Mouse (Mus musculus): ENCODE measurements around the gene Coro2b. TPM values are rescaled to one million over a fixed set of nuclear protein-coding genes. Genes with fewer than 3 reads are reported as not detected.

The Coro2b gene
- polyA plus RNA-seq, 1 experiment from 2014 or later = 7.3 TPM

DNA sequence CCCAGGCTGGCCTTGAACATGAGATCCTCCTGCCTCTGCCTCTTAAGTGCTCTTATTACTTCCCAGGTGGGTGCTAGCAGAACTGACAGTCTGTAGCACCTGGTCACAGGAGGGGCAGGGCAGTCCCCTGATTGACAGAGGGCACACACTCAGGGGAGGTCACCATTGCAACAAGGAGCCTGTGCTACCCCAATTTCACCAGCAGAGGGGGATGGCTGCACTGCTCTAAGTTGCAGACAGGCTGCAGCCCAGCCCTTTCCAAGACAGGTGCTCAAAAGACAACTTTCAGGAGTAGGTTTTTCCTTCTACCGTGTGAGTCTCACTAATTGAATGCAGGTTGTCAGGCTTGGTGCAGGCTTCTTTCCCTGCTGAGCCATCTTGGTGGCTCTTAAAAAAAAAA lies 66.4 kb downstream of the Coro2b start:
- H3K27me3 ChIP-seq (replicated peaks) = no peaks in the 10 kb centered on the region
- H3K36me3 ChIP-seq = no peaks in the 10 kb centered on the region
- H3K4me3 ChIP-seq = no peak overlapping the region
- no peak overlapping the region for H3K27ac ChIP-seq (replicated peaks)
- H3K9me3 ChIP-seq = no peaks in the 10 kb centered on the region
- no peak overlapping the region for H3K4me2 ChIP-seq
- H3K9ac ChIP-seq = no peak overlapping the region
- no peak for ATAC-seq (ENCODE audit: extremely low read depth, insufficient number of reproducible peaks, low FRiP score, low TSS enrichment)
- WGBS = 17% methylated on average over 1 of the region's 1 CpGs
- H3K4me1 ChIP-seq = peaks cover 15% of the 10 kb centered on the region

DNA sequence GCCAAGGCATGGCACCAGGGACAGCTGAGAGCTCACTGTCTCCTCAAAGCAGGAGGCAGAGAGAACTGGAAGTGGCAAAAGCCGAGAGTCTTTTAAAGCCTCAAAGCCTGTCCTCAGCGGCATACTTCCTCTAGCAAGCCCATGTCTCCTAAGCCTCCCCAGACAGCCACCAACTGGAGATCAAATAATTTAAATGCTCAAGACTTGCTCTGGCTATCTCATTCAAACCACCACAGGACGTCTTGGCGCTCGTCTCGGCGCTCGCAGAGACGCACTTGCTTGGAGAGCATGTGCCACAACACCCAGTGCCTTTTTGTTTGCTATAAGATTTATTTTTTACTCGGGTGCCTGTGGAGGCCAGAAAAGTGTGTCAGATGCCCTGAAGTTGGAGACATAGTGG lies 67.1 kb downstream of the Coro2b start:
- no peak overlapping the region for H3K4me2 ChIP-seq
- WGBS = 82% methylated on average over 10 of the region's 10 CpGs

DNA sequence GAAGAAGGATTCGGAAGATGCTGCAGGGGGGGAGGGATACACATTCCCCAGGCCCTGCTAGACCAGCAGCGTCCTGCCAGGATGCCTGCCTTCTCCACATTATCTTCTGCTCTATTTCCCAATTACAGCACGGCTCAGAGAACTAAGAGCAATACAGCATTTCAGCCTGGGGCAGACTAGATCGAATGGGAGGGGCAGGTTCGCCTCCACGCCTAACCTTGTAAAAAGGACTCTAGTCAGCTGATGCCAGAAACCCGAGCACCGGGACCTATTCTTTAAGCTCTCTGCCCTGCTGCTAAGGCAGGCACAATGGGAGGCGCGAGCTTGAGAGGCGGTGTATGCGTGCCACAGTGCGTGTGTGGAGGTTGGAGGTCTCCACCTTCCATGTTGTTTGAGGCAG lies 67.7 kb downstream of the Coro2b start:
- no peak overlapping the region for H3K4me3 ChIP-seq
- H3K4me2 ChIP-seq = no peak overlapping the region
- WGBS = 62% methylated on average over 13 of the region's 13 CpGs
- no peak overlapping the region for H3K9ac ChIP-seq
- peaks cover 10% of the 10 kb centered on the region; the same call in 1 of the 2 replicates for H3K4me1 ChIP-seq
- H3K27me3 ChIP-seq (replicated peaks) = no peaks in the 10 kb centered on the region
- ATAC-seq (ENCODE audit: extremely low read depth, insufficient number of reproducible peaks, low FRiP score, low TSS enrichment) = no peak
- no peaks in the 10 kb centered on the region for H3K36me3 ChIP-seq
- no peaks in the 10 kb centered on the region for H3K9me3 ChIP-seq
- no peak overlapping the region for H3K27ac ChIP-seq (replicated peaks)

More for the DNA sequence above, 67.1 kb downstream of the Coro2b start:
- Histone ChIP-seq H3K27ac (replicated peaks) (no peak overlapping the region), H3K9ac (no peak overlapping the region), H3K36me3 (no peaks in the 10 kb centered on the region), H3K4me1 (peaks cover 15% of the 10 kb centered on the region), H3K9me3 (no peaks in the 10 kb centered on the region), H3K27me3 (replicated peaks) (no peaks in the 10 kb centered on the region), H3K4me3 (no peak overlapping the region)
- ATAC-seq (ENCODE audit: extremely low read depth, insufficient number of reproducible peaks, low FRiP score, low TSS enrichment) = no peak

DNA sequence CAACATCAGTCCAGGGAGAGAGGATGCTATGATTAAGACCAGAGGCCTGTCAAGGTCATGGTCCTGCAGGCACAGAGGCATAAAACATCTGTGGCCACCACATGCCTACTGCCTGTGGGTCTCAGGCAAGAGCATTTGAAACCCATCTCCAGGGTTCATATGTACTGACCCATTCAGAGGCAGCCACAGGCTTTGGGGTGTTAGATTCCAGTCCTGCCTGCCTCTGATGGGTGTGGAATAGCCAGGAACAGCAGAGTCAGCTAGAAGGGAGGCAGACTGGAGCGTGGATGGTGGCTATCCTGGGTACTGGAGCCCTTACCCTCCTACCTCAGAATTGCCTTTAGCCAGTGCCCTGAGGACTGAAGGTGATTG lies 69.4 kb downstream of the Coro2b start:
- WGBS = 48% methylated on average over 1 of the region's 1 CpGs
- H3K9ac ChIP-seq = 0 out of 2 replicates have a peak overlapping the region, but pooled peaks have one; percentile 25
- H3K4me1 ChIP-seq = peaks cover 10% of the 10 kb centered on the region; the same call in 1 of the 2 replicates
- no peaks in the 10 kb centered on the region for H3K27me3 ChIP-seq (replicated peaks)
- H3K4me3 ChIP-seq = no peak overlapping the region
- no peak; the same call in 1 of the 2 replicates for ATAC-seq (ENCODE audit: extremely low read depth, insufficient number of reproducible peaks, low FRiP score, low TSS enrichment)
- no peaks in the 10 kb centered on the region for H3K9me3 ChIP-seq
- H3K27ac ChIP-seq (replicated peaks) = no peak overlapping the region
- no peak overlapping the region for H3K4me2 ChIP-seq
- no peaks in the 10 kb centered on the region for H3K36me3 ChIP-seq

DNA sequence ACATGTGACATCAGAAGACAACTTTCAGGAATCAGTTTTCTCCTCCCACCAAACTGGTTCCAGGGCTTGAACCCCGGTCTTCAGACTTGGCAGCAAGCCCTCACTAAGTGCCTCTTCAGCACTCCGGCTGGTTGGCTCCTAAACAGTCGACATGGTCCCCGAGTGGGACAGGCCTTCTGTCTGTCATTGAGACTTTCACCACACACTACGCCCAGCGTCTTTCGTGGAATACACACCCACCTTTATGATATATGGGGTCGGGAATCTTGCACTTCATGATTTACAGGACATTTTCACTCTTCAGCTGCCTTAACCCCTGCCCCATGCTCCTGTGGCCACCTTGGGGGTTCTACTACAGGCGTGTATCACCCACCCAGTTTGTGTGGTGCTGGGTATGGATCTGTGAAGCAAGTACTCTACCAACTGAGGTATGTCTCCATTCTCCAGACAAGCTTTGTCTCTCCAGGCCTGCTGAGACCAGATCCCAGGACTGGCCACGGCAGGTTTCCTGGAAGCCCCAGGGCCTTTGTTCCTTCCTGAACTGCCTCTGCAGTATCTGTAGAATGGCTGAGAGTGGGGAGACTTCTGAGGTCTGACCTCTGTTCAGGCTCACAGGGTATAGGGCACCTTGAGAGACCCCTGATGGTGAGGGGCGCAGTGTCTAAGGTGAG lies 70.0 kb downstream of the Coro2b start:
- Histone ChIP-seq H3K4me1 (peaks cover 12% of the 10 kb centered on the region; the same call in 1 of the 2 replicates), H3K36me3 (no peaks in the 10 kb centered on the region), H3K27me3 (replicated peaks) (no peaks in the 10 kb centered on the region), H3K4me2 (no peak overlapping the region), H3K27ac (replicated peaks) (no peak overlapping the region), H3K9me3 (no peaks in the 10 kb centered on the region), H3K9ac (0 out of 2 replicates have a peak overlapping the region, but pooled peaks have one; percentile 25), H3K4me3 (no peak overlapping the region)
- ATAC-seq (ENCODE audit: extremely low read depth, insufficient number of reproducible peaks, low FRiP score, low TSS enrichment) = no peak
- 69% methylated on average over 11 of the region's 11 CpGs for WGBS

DNA sequence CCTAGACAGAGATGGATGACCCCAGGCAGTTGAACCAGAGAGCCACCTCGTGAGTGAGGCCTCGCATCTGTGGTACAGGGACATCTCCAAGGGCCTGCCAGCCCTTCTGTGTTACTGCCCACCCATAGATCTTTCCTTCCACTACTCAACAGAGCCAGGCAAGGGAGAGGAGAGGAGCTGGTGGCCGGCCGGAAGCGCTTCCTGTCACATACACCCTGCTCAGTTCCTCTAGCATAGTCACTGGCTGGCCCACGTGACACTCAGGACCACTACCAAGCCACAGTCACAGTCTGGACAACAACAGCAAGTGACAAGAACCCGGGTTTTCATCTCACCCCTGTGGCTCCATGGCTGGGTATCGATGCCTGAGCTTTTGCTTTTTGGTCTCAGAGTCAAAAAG lies 70.8 kb downstream of the Coro2b start:
- 71% methylated on average over 8 of the region's 8 CpGs for WGBS
- no peak for ATAC-seq (ENCODE audit: extremely low read depth, insufficient number of reproducible peaks, low FRiP score, low TSS enrichment)

DNA sequence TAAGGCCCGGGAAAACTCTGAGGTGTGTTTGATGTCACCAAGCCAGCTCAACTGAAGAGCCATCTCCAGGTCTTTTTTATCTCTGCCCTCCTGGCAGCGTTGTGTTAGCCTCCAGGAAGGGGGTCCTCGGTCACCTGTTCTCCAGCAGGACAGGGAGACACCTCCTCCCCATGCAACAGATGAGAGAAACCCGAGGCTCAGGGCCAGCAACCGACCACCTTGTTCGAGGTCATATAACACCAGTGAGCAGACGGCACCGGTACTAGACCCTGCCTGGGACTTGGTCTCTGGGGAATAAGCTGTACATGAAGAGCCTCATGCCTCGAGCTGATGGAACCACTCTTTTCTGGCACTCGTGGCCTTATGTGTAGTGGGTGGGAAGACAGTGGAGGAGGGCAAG lies 72.1 kb downstream of the Coro2b start:
- no peak overlapping the region for H3K4me3 ChIP-seq
- peaks cover 27% of the 10 kb centered on the region; the same call in 1 of the 2 replicates for H3K4me1 ChIP-seq
- H3K27ac ChIP-seq (replicated peaks) = no peak overlapping the region
- no peak for ATAC-seq (ENCODE audit: extremely low read depth, insufficient number of reproducible peaks, low FRiP score, low TSS enrichment)
- no peaks in the 10 kb centered on the region for H3K9me3 ChIP-seq
- no peak overlapping the region for H3K4me2 ChIP-seq
- no peak overlapping the region for H3K9ac ChIP-seq
- no peaks in the 10 kb centered on the region for H3K27me3 ChIP-seq (replicated peaks)
- 80% methylated on average over 10 of the region's 10 CpGs for WGBS
- no peaks in the 10 kb centered on the region for H3K36me3 ChIP-seq

More for the DNA sequence above, 70.8 kb downstream of the Coro2b start:
- no peaks in the 10 kb centered on the region for H3K36me3 ChIP-seq
- H3K27me3 ChIP-seq (replicated peaks) = no peaks in the 10 kb centered on the region
- H3K9me3 ChIP-seq = no peaks in the 10 kb centered on the region
- peaks cover 21% of the 10 kb centered on the region; the same call in 1 of the 2 replicates for H3K4me1 ChIP-seq
- H3K4me2 ChIP-seq = no peak overlapping the region
- H3K9ac ChIP-seq = no peak overlapping the region
- no peak overlapping the region for H3K4me3 ChIP-seq
- no peak overlapping the region for H3K27ac ChIP-seq (replicated peaks)

DNA sequence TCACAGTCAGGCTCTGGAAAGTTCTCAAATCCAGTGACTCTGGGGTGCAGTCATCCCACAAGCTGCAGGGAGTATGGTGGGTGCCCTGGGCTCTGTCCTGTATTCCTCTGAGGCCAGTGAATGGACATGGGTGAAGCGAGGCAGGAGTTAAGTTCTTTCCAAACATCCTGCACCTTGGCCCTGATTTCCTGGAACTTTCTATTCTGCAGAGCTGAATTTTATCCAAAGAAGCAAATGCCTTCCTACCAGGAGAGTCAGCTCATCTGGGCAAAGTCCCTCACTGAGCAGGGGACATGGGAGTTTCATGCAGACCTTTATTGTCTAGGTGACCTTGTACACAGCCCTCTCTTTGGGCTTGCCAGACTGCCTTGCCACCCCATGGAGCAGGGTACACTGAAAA lies 75.1 kb downstream of the Coro2b start:
- no peak overlapping the region for H3K4me3 ChIP-seq
- peaks cover 24% of the 10 kb centered on the region; the same call in 1 of the 2 replicates for H3K4me1 ChIP-seq
- no peak for ATAC-seq (ENCODE audit: extremely low read depth, insufficient number of reproducible peaks, low FRiP score, low TSS enrichment)
- WGBS = 61% methylated on average over 1 of the region's 1 CpGs
- H3K27ac ChIP-seq (replicated peaks) = no peak overlapping the region
- no peaks in the 10 kb centered on the region for H3K36me3 ChIP-seq
- no peaks in the 10 kb centered on the region for H3K27me3 ChIP-seq (replicated peaks)
- H3K9me3 ChIP-seq = no peaks in the 10 kb centered on the region
- H3K4me2 ChIP-seq = no peak overlapping the region
- no peak overlapping the region for H3K9ac ChIP-seq

DNA sequence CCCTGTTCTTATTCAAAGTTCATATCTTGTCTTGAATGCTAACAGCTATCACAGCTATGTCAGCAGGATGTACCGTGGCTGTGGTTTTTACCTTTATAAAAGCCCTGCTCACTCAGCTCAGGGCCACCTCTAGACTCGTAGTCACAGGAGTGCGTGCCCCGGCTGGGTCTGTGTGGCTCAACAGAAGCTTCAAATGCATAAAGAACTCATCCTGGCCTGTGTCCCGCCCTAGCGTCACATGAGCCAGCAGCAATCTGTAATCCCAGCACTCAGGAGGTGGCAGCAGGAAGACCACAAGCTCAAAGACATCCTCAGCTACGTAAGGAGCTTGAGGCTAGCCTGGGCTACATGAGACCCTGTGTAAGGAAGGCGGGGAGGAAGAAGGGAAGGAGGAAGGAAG lies 75.7 kb downstream of the Coro2b start:
- Histone ChIP-seq H3K9ac (no peak overlapping the region), H3K4me1 (peaks cover 25% of the 10 kb centered on the region), H3K36me3 (no peaks in the 10 kb centered on the region), H3K27me3 (replicated peaks) (no peaks in the 10 kb centered on the region), H3K4me2 (no peak overlapping the region), H3K27ac (replicated peaks) (peak overlapping the region; percentile 37), H3K4me3 (no peak overlapping the region), H3K9me3 (no peaks in the 10 kb centered on the region)
- WGBS = 58% methylated on average over 8 of the region's 8 CpGs
- ATAC-seq (ENCODE audit: extremely low read depth, insufficient number of reproducible peaks, low FRiP score, low TSS enrichment) = no peak

DNA sequence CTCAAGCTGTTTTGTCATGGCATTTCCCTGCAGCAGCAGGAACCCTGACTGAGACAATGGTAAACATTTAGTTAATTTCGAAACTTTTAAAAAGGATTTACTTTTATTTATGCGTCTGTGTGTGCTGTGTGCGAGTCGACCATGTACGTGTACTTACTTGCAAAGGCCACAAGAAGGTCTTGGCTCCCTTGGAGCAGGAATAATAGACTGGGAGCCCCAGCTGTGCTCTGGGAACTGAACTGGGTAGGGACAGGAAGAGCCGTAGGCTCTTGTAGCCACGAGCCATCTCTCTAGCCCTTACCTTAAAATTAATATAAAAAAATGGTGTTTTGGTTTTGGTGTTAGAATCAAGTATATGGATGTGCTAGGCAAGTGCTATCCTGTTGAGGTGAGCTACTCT lies 76.8 kb downstream of the Coro2b start:
- H3K36me3 ChIP-seq = no peaks in the 10 kb centered on the region
- no peak overlapping the region for H3K9ac ChIP-seq
- no peaks in the 10 kb centered on the region for H3K27me3 ChIP-seq (replicated peaks)
- H3K9me3 ChIP-seq = no peaks in the 10 kb centered on the region
- H3K4me2 ChIP-seq = no peak overlapping the region
- H3K4me1 ChIP-seq = peaks cover 32% of the 10 kb centered on the region
- ATAC-seq (ENCODE audit: extremely low read depth, insufficient number of reproducible peaks, low FRiP score, low TSS enrichment) = no peak
- H3K4me3 ChIP-seq = no peak overlapping the region
- H3K27ac ChIP-seq (replicated peaks) = no peak overlapping the region
- WGBS = 80% methylated on average over 7 of the region's 7 CpGs

DNA sequence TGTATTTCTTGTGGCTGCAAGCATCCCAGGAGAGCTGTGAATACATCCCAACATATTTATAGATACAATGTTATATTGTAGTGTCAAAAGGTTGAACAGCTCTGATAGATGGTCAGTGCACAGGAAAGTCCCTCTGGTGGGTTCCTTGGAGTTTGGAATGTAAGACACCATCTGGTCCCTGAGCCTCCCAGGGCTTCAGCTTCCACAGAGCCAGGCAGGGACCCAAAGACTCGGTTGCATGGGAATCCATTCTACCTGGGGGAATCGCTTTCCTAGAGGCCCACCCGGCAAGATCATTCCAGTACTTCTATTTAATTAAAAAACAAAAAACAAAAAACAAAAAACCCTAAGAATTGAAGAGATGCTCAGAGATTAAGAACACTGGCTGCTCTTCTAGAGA lies 78.4 kb downstream of the Coro2b start:
- H3K9ac ChIP-seq = no peak overlapping the region
- H3K27ac ChIP-seq (replicated peaks) = no peak overlapping the region
- ATAC-seq (ENCODE audit: extremely low read depth, insufficient number of reproducible peaks, low FRiP score, low TSS enrichment) = no peak
- 88% methylated on average over 3 of the region's 3 CpGs for WGBS
- no peaks in the 10 kb centered on the region for H3K27me3 ChIP-seq (replicated peaks)
- H3K4me2 ChIP-seq = no peak overlapping the region
- H3K36me3 ChIP-seq = no peaks in the 10 kb centered on the region
- no peak overlapping the region for H3K4me3 ChIP-seq
- peaks cover 49% of the 10 kb centered on the region for H3K4me1 ChIP-seq
- no peaks in the 10 kb centered on the region for H3K9me3 ChIP-seq

DNA sequence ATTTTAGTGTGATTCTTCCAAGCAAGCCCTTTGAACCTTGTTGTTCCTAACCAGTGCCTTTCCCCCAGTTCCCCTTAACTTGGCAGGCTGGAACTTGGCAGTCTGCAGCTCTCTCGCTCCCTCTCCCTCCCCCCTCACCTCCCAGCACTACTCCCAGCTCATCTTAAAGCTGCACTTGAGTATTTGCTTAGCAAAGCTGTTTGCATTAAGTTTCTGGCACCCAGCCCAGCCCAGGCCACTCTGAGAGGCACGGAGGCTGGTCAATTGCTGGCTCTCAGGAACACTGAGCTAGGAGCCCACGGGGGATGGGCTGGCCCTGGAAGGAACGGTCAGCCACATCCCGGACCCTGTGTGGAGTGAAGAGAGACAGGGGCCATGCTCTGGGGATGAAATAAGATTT lies 80.8 kb downstream of the Coro2b start:
- Histone ChIP-seq H3K27me3 (replicated peaks) (no peaks in the 10 kb centered on the region), H3K9ac (peak overlapping the region; percentile 53), H3K4me2 (peak overlapping the region; percentile 42), H3K4me1 (peaks cover 61% of the 10 kb centered on the region), H3K36me3 (no peaks in the 10 kb centered on the region), H3K27ac (replicated peaks) (peak overlapping the region; percentile 93), H3K9me3 (no peaks in the 10 kb centered on the region), H3K4me3 (no peak overlapping the region)
- WGBS = 6% methylated on average over 5 of the region's 5 CpGs
- peak; percentile 27; the same call in 1 of the 2 replicates for ATAC-seq (ENCODE audit: extremely low read depth, insufficient number of reproducible peaks, low FRiP score, low TSS enrichment)
